Mouse (Mus musculus) hindbrain, embryonic 14.5 days (tissue): ENCODE results near the gene Atp1a4. TPM values are rescaled to one million over a fixed set of nuclear protein-coding genes. Genes with fewer than 3 reads are reported as not detected.

Experiments used
- ATAC-seq: fragments of 200-750 bp; cut with Nextera tagmentation; 2 replicates; pipeline ENCODE4 v1.8.0; 2017; ENCODE audit warnings: moderate number of reproducible peaks, mild to moderate bottlenecking, moderate TSS enrichment, moderate library complexity; ENCODE audit not compliant: low FRiP score
- DNase-seq: peaks from one replicate; pipeline ENCODE4 v3.0.0-alpha.2; 2015; ENCODE audit warnings: low spot score
- H3K27ac ChIP-seq: fragments of 300-500 bp; sonication (generic); 2 replicates; pipeline ENCODE4 v1.5.1; 2014; ENCODE audit warnings: mild to moderate bottlenecking, moderate library complexity
- H3K27me3 ChIP-seq: fragments of 300-500 bp; sonication (generic); 2 replicates; pipeline ENCODE4 v1.6.1; 2014; ENCODE audit warnings: mild to moderate bottlenecking, low read length, mixed read lengths; ENCODE audit not compliant: control insufficient read depth, insufficient read depth
- H3K36me3 ChIP-seq: fragments of 300-500 bp; sonication (generic); replicated peaks from 2 replicates; pipeline ENCODE4 v1.6.1; 2014; ENCODE audit not compliant: control insufficient read depth, insufficient read depth
- H3K4me1 ChIP-seq: fragments of 300-500 bp; sonication (generic); replicated peaks from 2 replicates; pipeline ENCODE4 v1.6.1; 2014; ENCODE audit warnings: antibody characterized with exemption, low read length, mixed read lengths; ENCODE audit not compliant: control insufficient read depth, insufficient read depth
- H3K4me2 ChIP-seq: fragments of 300-500 bp; sonication (generic); replicated peaks from 2 replicates; pipeline ENCODE4 v1.6.1; 2014; ENCODE audit warnings: mild to moderate bottlenecking, moderate library complexity
- H3K4me3 ChIP-seq: fragments of 300-500 bp; sonication (generic); replicated peaks from 2 replicates; pipeline ENCODE4 v1.5.1; 2014; ENCODE audit warnings: mild to moderate bottlenecking, low read length
- H3K9ac ChIP-seq: fragments of 300-500 bp; sonication (generic); 2 replicates; pipeline ENCODE4 v1.6.1; 2014
- H3K9me3 ChIP-seq: fragments of 300-500 bp; sonication (generic); 2 replicates; pipeline ENCODE4 v1.6.1; 2016; ENCODE audit warnings: low read length; ENCODE audit not compliant: control insufficient read depth
- WGBS: fragments of 180-500 bp; shearing (Covaris S2); extraction: QIAGEN DNeasy Blood & Tissue Kit; methylation state at CpG from one replicate; pipeline ENCODE4 v1.1.7; 2014; 5-methylcytosine and 5-hydroxymethylcytosine counted together
- polyA plus RNA-seq: library from polyadenylated mRNA; unstranded; fragments of >200 nt; fragmentation: Nextera tagmentation; extraction: Ambion mirVana; gene quantifications from 2 replicates; pipeline ENCODE4 v1.2.1, GENCODE M21; 2014

The Atp1a4 gene
- 0.15 TPM in 1 of 2 replicates, not detected in the other for polyA plus RNA-seq

- Histone ChIP-seq H3K27me3 (no peaks in the 10 kb centered on the region), H3K4me1 (no peaks in the 10 kb centered on the region; the same call in 1 of the 2 replicates), H3K9ac (no peak within 1 kb of the TSS), H3K4me3 (no peak within 1 kb of the TSS), H3K27ac (no peak within 1 kb of the TSS), H3K4me2 (no peak within 1 kb of the TSS), H3K36me3 (no peaks in the 10 kb centered on the region), H3K9me3 (no peaks in the 10 kb centered on the region)
- ATAC-seq (no peak), DNase-seq (no peak)
- WGBS, result 92% methylated on average over 6 of the region's 6 CpGs
These were observed at the start of gene Atp1a4 for GRCm38 (mm10) chr1:172258314-172258713. TSS of gene Atp1a4 (minus strand) at chr1:172258414.

- WGBS, result 56% methylated on average over 10 of the region's 10 CpGs
- DNase-seq, result no peak
These were observed 49.7 kb upstream of the Atp1a4 start for GRCm38 (mm10) chr1:172307936-172308335.

GRCm38 (mm10) chr1:172306885-172307284, 48.7 kb upstream of the Atp1a4 start:
- Histone ChIP-seq H3K9me3 (no peaks in the 10 kb centered on the region), H3K9ac (no peak overlapping the region), H3K36me3 (no peaks in the 10 kb centered on the region), H3K4me1 (peaks cover 25% of the 10 kb centered on the region; the same call in 1 of the 2 replicates), H3K27me3 (no peaks in the 10 kb centered on the region), H3K27ac (no peak overlapping the region), H3K4me3 (no peak overlapping the region), H3K4me2 (no peak overlapping the region)
- no peak for DNase-seq
- ATAC-seq, result no peak
- WGBS, result 80% methylated on average over 6 of the region's 6 CpGs

More at GRCm38 (mm10) chr1:172307936-172308335, 49.7 kb upstream of the Atp1a4 start:
- Histone ChIP-seq H3K27ac (peak overlapping the region; percentile 3; the same call in 1 of the 2 replicates), H3K4me2 (no peak overlapping the region), H3K9me3 (no peaks in the 10 kb centered on the region), H3K4me1 (peaks cover 30% of the 10 kb centered on the region; the same call in 1 of the 2 replicates), H3K36me3 (no peaks in the 10 kb centered on the region), H3K9ac (no peak overlapping the region), H3K27me3 (no peaks in the 10 kb centered on the region), H3K4me3 (no peak overlapping the region)
- no peak for ATAC-seq

- H3K9ac ChIP-seq, result no peak overlapping the region
- H3K27ac ChIP-seq, result no peak overlapping the region
- no peak overlapping the region for H3K4me3 ChIP-seq
- no peak for DNase-seq
- H3K9me3 ChIP-seq, result no peaks in the 10 kb centered on the region
- ATAC-seq, result no peak
- H3K4me2 ChIP-seq, result no peak overlapping the region
- 80% methylated on average over 4 of the region's 4 CpGs for WGBS
- peaks cover 24% of the 10 kb centered on the region for H3K4me1 ChIP-seq
- no peaks in the 10 kb centered on the region for H3K36me3 ChIP-seq
- no peaks in the 10 kb centered on the region for H3K27me3 ChIP-seq
These were observed 48.0 kb upstream of the Atp1a4 start for GRCm38 (mm10) chr1:172306196-172306595.

DNA sequence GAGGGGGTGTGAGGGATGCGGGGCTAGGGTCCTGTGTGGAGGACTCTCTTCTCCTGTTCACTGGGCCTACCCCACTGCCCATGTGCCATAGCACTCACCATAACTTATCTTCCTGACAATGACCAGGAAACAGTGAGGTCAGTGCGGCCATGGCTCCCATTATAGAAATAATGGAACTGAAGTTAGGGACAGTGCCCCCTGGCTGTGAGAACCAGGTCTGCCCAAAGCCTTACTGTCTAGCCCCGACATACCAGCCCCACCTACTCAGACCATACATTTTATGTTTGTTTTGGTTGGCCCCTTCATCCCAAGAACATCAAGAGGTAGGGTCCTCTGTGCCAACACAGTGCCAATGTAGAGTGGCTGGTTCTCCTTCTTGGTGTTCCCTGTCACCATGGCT, 47.4 kb upstream of the Atp1a4 start:
- H3K36me3 ChIP-seq, result no peaks in the 10 kb centered on the region
- H3K9me3 ChIP-seq, result no peaks in the 10 kb centered on the region
- no peak overlapping the region for H3K4me3 ChIP-seq
- H3K4me2 ChIP-seq, result no peak overlapping the region
- DNase-seq, result no peak
- H3K27ac ChIP-seq, result no peak overlapping the region
- ATAC-seq, result no peak
- no peak overlapping the region for H3K9ac ChIP-seq
- WGBS, result 72% methylated on average over 3 of the region's 3 CpGs
- H3K27me3 ChIP-seq, result no peaks in the 10 kb centered on the region
- peaks cover 25% of the 10 kb centered on the region for H3K4me1 ChIP-seq

DNA sequence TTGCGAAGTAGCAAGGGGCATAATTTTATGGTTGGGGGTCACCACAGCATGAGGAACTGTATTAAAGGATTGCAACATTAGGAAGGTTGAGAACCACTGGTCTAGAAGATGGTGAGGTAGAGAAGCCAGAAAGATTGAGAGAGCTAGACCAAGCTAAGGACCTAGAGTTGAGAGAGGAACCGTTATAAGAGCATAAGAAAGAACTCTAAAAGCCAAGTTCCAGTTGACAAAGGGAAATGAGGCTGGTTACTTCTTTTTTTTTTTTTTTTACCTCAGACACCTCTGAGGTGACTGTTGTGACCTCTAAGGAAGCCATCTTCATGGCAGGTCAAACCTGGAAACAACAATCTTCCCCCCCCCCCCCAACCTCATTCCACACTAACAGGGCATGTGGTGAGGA, 46.9 kb upstream of the Atp1a4 start:
- 99% methylated on average over 2 of the region's 2 CpGs for WGBS
- Histone ChIP-seq H3K27ac (no peak overlapping the region), H3K4me3 (no peak overlapping the region), H3K36me3 (no peaks in the 10 kb centered on the region), H3K9me3 (no peaks in the 10 kb centered on the region), H3K4me2 (no peak overlapping the region), H3K27me3 (no peaks in the 10 kb centered on the region; the same call in 1 of the 2 replicates), H3K4me1 (peaks cover 25% of the 10 kb centered on the region), H3K9ac (no peak overlapping the region)
- DNase-seq (no peak), ATAC-seq (no peak)

DNA sequence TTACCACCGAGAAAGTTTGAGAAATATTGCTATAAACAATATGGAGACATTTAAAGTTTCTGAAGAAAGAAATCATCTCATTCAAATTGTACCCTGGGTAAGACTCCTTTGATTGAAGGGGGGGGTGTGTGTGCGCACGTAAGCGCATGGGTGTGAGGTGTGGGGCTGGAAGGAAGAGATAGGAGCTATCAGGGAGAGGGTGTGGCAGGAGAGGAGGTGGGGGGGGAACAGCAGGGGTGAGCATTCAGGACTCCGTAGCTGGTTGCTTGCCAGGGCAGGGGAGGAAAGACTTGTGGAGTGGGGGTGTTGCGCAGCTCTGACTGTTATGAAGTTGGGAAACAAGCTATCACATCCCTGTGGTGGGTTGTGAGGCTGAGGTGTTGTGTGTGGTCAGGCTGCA, 46.2 kb upstream of the Atp1a4 start:
- Histone ChIP-seq H3K4me1 (peaks cover 21% of the 10 kb centered on the region), H3K9me3 (no peaks in the 10 kb centered on the region), H3K36me3 (no peaks in the 10 kb centered on the region), H3K4me2 (no peak overlapping the region), H3K9ac (no peak overlapping the region), H3K4me3 (no peak overlapping the region), H3K27me3 (no peaks in the 10 kb centered on the region; the same call in 1 of the 2 replicates), H3K27ac (no peak overlapping the region)
- no peak for ATAC-seq
- no peak for DNase-seq
- WGBS, result 71% methylated on average over 6 of the region's 6 CpGs

GRCm38 (mm10) chr1:172302851-172303250, 44.6 kb upstream of the Atp1a4 start:
- 5% methylated on average over 6 of the region's 6 CpGs for WGBS
- Histone ChIP-seq H3K4me1 (peaks cover 21% of the 10 kb centered on the region), H3K27me3 (no peaks in the 10 kb centered on the region; the same call in 1 of the 2 replicates), H3K9me3 (no peaks in the 10 kb centered on the region), H3K4me3 (no peak overlapping the region), H3K9ac (no peak overlapping the region), H3K36me3 (no peaks in the 10 kb centered on the region), H3K4me2 (no peak overlapping the region), H3K27ac (no peak overlapping the region)
- no peak for ATAC-seq
- DNase-seq, result no peak

GRCm38 (mm10) chr1:172302311-172302710, 44.1 kb upstream of the Atp1a4 start:
- WGBS, result 56% methylated on average over 3 of the region's 3 CpGs
- DNase-seq (no peak), ATAC-seq (no peak)
- Histone ChIP-seq H3K9me3 (no peaks in the 10 kb centered on the region), H3K9ac (no peak overlapping the region), H3K4me1 (peaks cover 22% of the 10 kb centered on the region), H3K4me3 (no peak overlapping the region), H3K36me3 (no peaks in the 10 kb centered on the region), H3K27ac (no peak overlapping the region), H3K27me3 (no peaks in the 10 kb centered on the region; the same call in 1 of the 2 replicates), H3K4me2 (no peak overlapping the region)

DNA sequence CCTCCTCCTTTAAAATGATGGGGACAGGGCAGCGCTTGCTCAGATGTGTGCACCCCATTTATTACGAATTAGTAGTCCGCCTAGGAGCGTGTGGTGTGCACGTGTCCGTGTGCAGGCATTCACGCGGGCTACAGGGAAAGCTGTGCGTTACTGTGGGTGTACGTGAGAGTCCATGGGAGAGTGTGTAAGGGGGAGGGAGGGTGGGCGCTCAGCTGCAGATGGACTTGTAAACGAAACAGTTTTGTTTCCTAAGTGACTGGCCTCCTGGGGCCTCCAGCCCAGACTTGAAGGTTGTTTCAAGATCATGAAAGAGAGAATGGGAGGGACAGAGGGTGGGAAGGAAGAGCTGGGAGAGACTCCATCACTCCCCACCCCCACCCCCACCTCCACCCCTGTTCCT, 43.0 kb upstream of the Atp1a4 start:
- Histone ChIP-seq H3K9me3 (no peaks in the 10 kb centered on the region), H3K4me1 (peaks cover 22% of the 10 kb centered on the region), H3K4me3 (no peak overlapping the region), H3K27me3 (no peaks in the 10 kb centered on the region; the same call in 1 of the 2 replicates), H3K27ac (no peak overlapping the region; the same call in 1 of the 2 replicates), H3K4me2 (no peak overlapping the region), H3K36me3 (no peaks in the 10 kb centered on the region), H3K9ac (no peak overlapping the region)
- DNase-seq (no peak), ATAC-seq (peak; percentile 54; the same call in 1 of the 2 replicates)
- 24% methylated on average over 12 of the region's 12 CpGs for WGBS
